Mouse (Mus musculus): ENCODE data around the gene Adh6b. TPM values are rescaled to one million over a fixed set of nuclear protein-coding genes. Genes with fewer than 3 reads are reported as not detected.

Adh6b gene
- total RNA-seq (2023): not detected

GRCm38 (mm10) chr3:138341471-138341870 lies at the start of gene Adh6b:
Gene Adh6b (plus strand): TSS chr3:138341775.

GRCm38 (mm10) chr3:138312965-138313364 lies 28.6 kb upstream of the Adh6b start, which contains the start of gene Adh6a:
Gene Adh6a (plus strand): TSS chr3:138313286.

Other genes with a start within 250 kb of the Adh6b start
- 9.5 TPM for gene Trmt10a, start 198.3 kb upstream of the Adh6b start, total RNA-seq (2023)
- 2.3 TPM for gene Mttp, start 196.8 kb upstream of the Adh6b start, total RNA-seq (2023)
- not detected for gene 4930579F01Rik, start 147.9 kb upstream of the Adh6b start, total RNA-seq (2023)
- gene Adh7, start 124.0 kb upstream of the Adh6b start, total RNA-seq (2023): not detected
- gene Adh1, start 80.8 kb upstream of the Adh6b start, total RNA-seq (2023): 15.9 TPM
- not detected for gene Adh6a, start 28.5 kb upstream of the Adh6b start, total RNA-seq (2023)
- not detected for gene Adh4, start 73.7 kb downstream of the Adh6b start, total RNA-seq (2023)
- gene Adh5, start 101.3 kb downstream of the Adh6b start, total RNA-seq (2023): 78.9 TPM
- gene Metap1, start 147.7 kb downstream of the Adh6b start, total RNA-seq (2023): 47.0 TPM
- gene Eif4e, start 184.4 kb downstream of the Adh6b start, total RNA-seq (2023): 66.6 TPM

Data from CD4-positive naive resting alpha-beta T cell, adult 57 days (primary cell).